Mouse (Mus musculus) right cerebral cortex, adult 18-20 months (tissue): Measurements from ENCODE around the gene D630003M21Rik.

Source experiments
- DNase-seq: peaks from one replicate; pipeline ENCODE4 v3.0.0; 2022; ENCODE audit warnings: mixed read lengths

The D630003M21Rik gene

DNA sequence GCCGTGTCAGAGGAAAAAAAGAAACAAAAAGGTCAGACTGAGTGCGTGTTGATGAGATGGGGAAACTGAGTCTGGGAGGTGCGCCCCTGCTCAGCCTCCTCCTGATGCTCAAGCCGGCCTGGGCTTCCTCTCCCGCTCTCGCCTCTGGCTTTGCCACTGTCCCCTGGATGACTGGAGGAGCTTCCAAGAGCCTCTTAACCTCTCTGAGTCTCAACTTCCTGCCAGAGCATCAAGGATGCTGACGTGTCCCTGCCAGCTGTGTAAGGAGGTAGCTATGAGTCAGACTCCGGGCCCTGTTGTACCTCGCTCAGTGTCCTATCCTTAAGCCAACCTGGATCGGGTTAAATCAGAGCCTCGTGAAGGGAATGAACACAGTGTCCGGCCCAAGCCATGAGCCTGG is 91.3 kb downstream of the D630003M21Rik start:
- DNase-seq: no peak

DNA sequence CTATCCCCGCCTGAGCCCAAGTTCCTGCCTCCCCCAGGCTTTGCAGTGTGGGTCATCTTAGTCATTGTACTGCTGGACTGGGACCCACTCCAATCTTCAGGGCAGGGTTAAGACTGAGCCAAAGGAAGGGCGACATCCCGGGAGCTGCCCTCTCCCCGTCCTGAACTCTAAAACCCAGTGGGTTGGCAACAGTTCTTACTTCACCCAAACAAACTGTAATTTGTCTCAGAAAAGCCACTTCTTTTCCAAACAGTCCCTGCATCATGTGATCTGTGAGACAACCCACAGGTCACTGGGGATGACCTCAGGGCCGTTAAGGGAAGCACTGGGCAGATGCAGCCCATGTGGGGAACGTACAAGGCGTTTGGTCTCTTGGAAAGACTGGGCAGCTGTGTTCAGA is 92.8 kb downstream of the D630003M21Rik start:
- DNase-seq: no peak

DNA sequence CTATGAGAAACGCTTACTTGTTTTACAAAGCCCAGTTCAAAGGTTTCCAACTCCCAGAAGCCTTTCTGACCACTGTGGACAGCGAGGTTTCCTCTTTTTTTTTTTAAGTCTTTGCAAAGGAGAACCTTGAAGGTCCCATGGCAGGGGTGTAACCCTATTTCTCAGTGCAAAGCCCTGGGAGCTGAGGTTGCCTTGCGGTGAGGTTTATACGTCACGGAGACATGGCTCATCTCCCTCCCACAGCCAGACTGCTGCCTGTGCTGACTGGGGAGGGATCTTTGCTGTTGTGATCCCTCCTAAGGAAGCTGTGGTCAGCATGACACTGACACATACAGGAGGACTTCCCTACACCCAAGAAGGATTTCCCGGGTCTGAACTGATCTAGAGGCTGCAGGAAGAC is 96.0 kb downstream of the D630003M21Rik start:
- DNase-seq: no peak
